Comparison of ENCODE assay signal across 18 mouse cellular contexts in the genomic region with DNA sequence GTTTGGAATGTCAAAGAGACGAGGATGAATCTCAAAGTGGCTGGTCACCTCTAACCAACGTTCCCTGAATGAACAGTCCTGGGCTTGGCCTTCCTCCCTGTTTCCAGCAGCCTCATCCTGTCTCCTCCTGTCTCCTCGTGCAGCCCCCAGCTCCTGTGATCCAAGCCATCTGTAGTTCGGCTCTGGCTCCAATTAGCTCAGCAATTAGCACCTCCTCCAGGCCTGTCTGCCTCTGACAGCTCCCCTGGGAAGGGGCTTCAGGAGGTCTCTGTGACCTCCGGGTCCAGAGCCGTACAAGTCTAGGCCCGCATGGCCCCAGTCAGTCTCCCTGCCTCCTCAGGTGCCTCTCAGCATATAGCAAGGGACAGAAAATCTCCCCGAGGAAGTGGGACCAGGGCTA. TPM values are rescaled to one million over a fixed set of nuclear protein-coding genes. Genes with fewer than 3 reads are reported as not detected.
A peak's percentile ranks its signal among the peaks of the same experiment; 100 is the strongest.
DNase-seq lines count a peak whose midpoint lies in the region; ATAC-seq lines count a peak whose summit lies in the region.
"Had no signal": no experiment of that assay in that cellular context is flagged by ENCODE, and none has a peak within 500 bp of the region (broad histone marks: within the 10 kb centered on the region; RNA-seq: fewer than 3 reads in every experiment).

No protein-coding gene starts in this region.

- 0 out of 2 replicates have a peak overlapping the region, but pooled peaks have one; percentile 4 for H3K27ac ChIP-seq in hindbrain, embryonic 12.5 days
- no peak overlapping the region for H3K27ac ChIP-seq in hindbrain, embryonic 16.5 days (ENCODE audit: low read depth, low read length)
- H3K27ac ChIP-seq in liver, embryonic 13.5 days = 0 out of 2 replicates have a peak overlapping the region, but pooled peaks have one; percentile 5
- H3K27ac ChIP-seq in liver, embryonic 12.5 days = no peak overlapping the region
- peak overlapping the region; percentile 5; the same call in 1 of the 2 replicates for H3K27ac ChIP-seq in embryonic facial prominence, embryonic 10.5 days (replicated peaks)
- 0 out of 2 replicates have a peak overlapping the region, but pooled peaks have one; percentile 3 for H3K27ac ChIP-seq in forebrain, embryonic 15.5 days (replicated peaks)
- H3K27ac ChIP-seq: heart, embryonic 15.5 days; stomach, embryonic 15.5 days had no signal

- H3K4me1 ChIP-seq in hindbrain, embryonic 12.5 days = peaks cover 34% of the 10 kb centered on the region
- peaks cover 5% of the 10 kb centered on the region; the same call in 1 of the 2 replicates for H3K4me1 ChIP-seq in hindbrain, embryonic 16.5 days (ENCODE audit: control insufficient read depth, insufficient read depth, low read depth, low read length)
- peaks cover 49% of the 10 kb centered on the region for H3K4me1 ChIP-seq in liver, embryonic 13.5 days (replicated peaks)
- peaks cover 63% of the 10 kb centered on the region for H3K4me1 ChIP-seq in liver, embryonic 12.5 days
- peaks cover 86% of the 10 kb centered on the region for H3K4me1 ChIP-seq in embryonic facial prominence, embryonic 10.5 days
- H3K4me1 ChIP-seq in forebrain, embryonic 15.5 days = peaks cover 14% of the 10 kb centered on the region

- peak; percentile 33; the same call in 1 of the 2 replicates for ATAC-seq in hindbrain, embryonic 12.5 days (ENCODE audit: low FRiP score)
- no peak for ATAC-seq in hindbrain, embryonic 16.5 days
- no peak for ATAC-seq in liver, embryonic 13.5 days (ENCODE audit: low read depth)
- ATAC-seq in liver, embryonic 12.5 days = no peak
- ATAC-seq in forebrain, embryonic 15.5 days (replicated peaks) = 0 out of 2 replicates have a peak, but pooled peaks have one; percentile 32
- ATAC-seq: CD4-positive, CD25-positive, alpha-beta regulatory T cell, adult 4 months; lung, postnatal 0 days had no signal

- no peak overlapping the region for H3K4me3 ChIP-seq in hindbrain, embryonic 12.5 days
- no peak overlapping the region for H3K4me3 ChIP-seq in hindbrain, embryonic 16.5 days (ENCODE audit: low read length)
- H3K4me3 ChIP-seq in liver, embryonic 13.5 days (replicated peaks) = no peak overlapping the region
- no peak overlapping the region for H3K4me3 ChIP-seq in liver, embryonic 12.5 days
- H3K4me3 ChIP-seq in embryonic facial prominence, embryonic 10.5 days = no peak overlapping the region; the same call in 1 of the 2 replicates
- no peak overlapping the region for H3K4me3 ChIP-seq in forebrain, embryonic 15.5 days
- H3K4me3 ChIP-seq: heart, embryonic 15.5 days; stomach, embryonic 15.5 days had no signal

- no peaks in the 10 kb centered on the region for H3K36me3 ChIP-seq in hindbrain, embryonic 12.5 days
- no peaks in the 10 kb centered on the region for H3K36me3 ChIP-seq in hindbrain, embryonic 16.5 days (ENCODE audit: control insufficient read depth, insufficient read depth, low read length)
- H3K36me3 ChIP-seq in liver, embryonic 13.5 days = no peaks in the 10 kb centered on the region
- H3K36me3 ChIP-seq in liver, embryonic 12.5 days = no peaks in the 10 kb centered on the region
- H3K36me3 ChIP-seq in embryonic facial prominence, embryonic 10.5 days (replicated peaks) = no peaks in the 10 kb centered on the region
- no peaks in the 10 kb centered on the region for H3K36me3 ChIP-seq in forebrain, embryonic 15.5 days
- H3K36me3 ChIP-seq: heart, embryonic 15.5 days; stomach, embryonic 15.5 days had no signal

- H3K4me2 ChIP-seq in hindbrain, embryonic 12.5 days (replicated peaks) = no peak overlapping the region
- H3K4me2 ChIP-seq in hindbrain, embryonic 16.5 days (ENCODE audit: low read length) = no peak overlapping the region
- no peak overlapping the region for H3K4me2 ChIP-seq in liver, embryonic 13.5 days
- no peak overlapping the region for H3K4me2 ChIP-seq in liver, embryonic 12.5 days
- no peak overlapping the region for H3K4me2 ChIP-seq in forebrain, embryonic 15.5 days (replicated peaks)
- H3K4me2 ChIP-seq: heart, embryonic 15.5 days; liver, embryonic 11.5 days; stomach, embryonic 15.5 days had no signal

- H3K27me3 ChIP-seq in hindbrain, embryonic 12.5 days = peaks cover 9% of the 10 kb centered on the region
- H3K27me3 ChIP-seq in hindbrain, embryonic 16.5 days (replicated peaks; ENCODE audit: control insufficient read depth, insufficient read depth, low read length) = no peaks in the 10 kb centered on the region
- peaks cover 57% of the 10 kb centered on the region for H3K27me3 ChIP-seq in liver, embryonic 13.5 days
- H3K27me3 ChIP-seq in liver, embryonic 12.5 days (replicated peaks) = peaks cover 81% of the 10 kb centered on the region
- H3K27me3 ChIP-seq in embryonic facial prominence, embryonic 10.5 days (replicated peaks; ENCODE audit: low read depth, poor library complexity, severe bottlenecking) = peaks cover 39% of the 10 kb centered on the region
- no peaks in the 10 kb centered on the region for H3K27me3 ChIP-seq in forebrain, embryonic 15.5 days
- H3K27me3 ChIP-seq: stomach, embryonic 15.5 days had no signal

- DNase-seq in liver, embryonic 13.5 days = no peak
- DNase-seq in embryonic facial prominence, embryonic 10.5 days (ENCODE audit: low spot score) = peak; percentile 62
- DNase-seq in spleen, adult 18-20 months = no peak
- DNase-seq in urinary bladder, postnatal 36 days (ENCODE audit: low spot score in 2 of 2) = no peak
- DNase-seq: adrenal gland, postnatal 36 days; cerebellum, adult 11 months; gastrocnemius, postnatal 14 days had no signal

- H3K9me3 ChIP-seq in hindbrain, embryonic 12.5 days (replicated peaks) = no peaks in the 10 kb centered on the region
- no peaks in the 10 kb centered on the region for H3K9me3 ChIP-seq in hindbrain, embryonic 16.5 days (ENCODE audit: control insufficient read depth, low read length)
- no peaks in the 10 kb centered on the region for H3K9me3 ChIP-seq in liver, embryonic 13.5 days (replicated peaks)
- H3K9me3 ChIP-seq in liver, embryonic 12.5 days (replicated peaks) = no peaks in the 10 kb centered on the region
- no peaks in the 10 kb centered on the region for H3K9me3 ChIP-seq in embryonic facial prominence, embryonic 10.5 days
- H3K9me3 ChIP-seq in forebrain, embryonic 15.5 days = no peaks in the 10 kb centered on the region
- H3K9me3 ChIP-seq: heart, embryonic 15.5 days; stomach, embryonic 15.5 days had no signal

- 40% methylated on average over 8 of the region's 8 CpGs for WGBS in hindbrain, embryonic 12.5 days
- 26% methylated on average over 8 of the region's 8 CpGs for WGBS in hindbrain, embryonic 16.5 days
- 46% methylated on average over 8 of the region's 8 CpGs for WGBS in liver, embryonic 13.5 days (ENCODE audit: insufficient replicate concordance)
- WGBS in liver, embryonic 12.5 days (ENCODE audit: insufficient replicate concordance) = 35% methylated on average over 8 of the region's 8 CpGs
- WGBS in embryonic facial prominence, embryonic 10.5 days = 11% methylated on average over 8 of the region's 8 CpGs
- WGBS in forebrain, embryonic 15.5 days = 21% methylated on average over 8 of the region's 8 CpGs

- H3K9ac ChIP-seq in hindbrain, embryonic 12.5 days = no peak overlapping the region
- no peak overlapping the region for H3K9ac ChIP-seq in hindbrain, embryonic 16.5 days (ENCODE audit: low read depth, low read length)
- H3K9ac ChIP-seq in liver, embryonic 13.5 days = no peak overlapping the region
- no peak overlapping the region for H3K9ac ChIP-seq in liver, embryonic 12.5 days
- no peak overlapping the region for H3K9ac ChIP-seq in forebrain, embryonic 15.5 days (replicated peaks)
- H3K9ac ChIP-seq: heart, embryonic 15.5 days; stomach, embryonic 15.5 days had no signal

RNA-seq across cellular contexts. Expression of a gene that starts 8.0 kb away (rescaled TPM):
- polyA plus RNA-seq in hindbrain, embryonic 12.5 days (2016; fragmentation: Nextera tagmentation; extraction: Ambion mirVana) = 8.1 TPM in 2 replicates
- 3.9 and 5.4 TPM in 2 replicates for polyA plus RNA-seq in hindbrain, embryonic 16.5 days (2015; fragmentation: Nextera tagmentation; extraction: Ambion mirVana)
- 14.6 and 14.9 TPM in 2 replicates for polyA plus RNA-seq in liver, embryonic 13.5 days (2015; fragmentation: Nextera tagmentation; extraction: Ambion mirVana)
- polyA plus RNA-seq in liver, embryonic 12.5 days (2016; fragmentation: Nextera tagmentation; extraction: Ambion mirVana) = 22.2 and 23.4 TPM in 2 replicates
- 15.6 and 16.8 TPM in 2 replicates for polyA plus RNA-seq in embryonic facial prominence, embryonic 10.5 days (2016; fragmentation: Nextera tagmentation; extraction: Ambion mirVana)
- 5.0 and 5.8 TPM in 2 replicates for polyA plus RNA-seq in forebrain, embryonic 15.5 days (2015; fragmentation: Nextera tagmentation; extraction: Ambion mirVana)

RNA-seq across cellular contexts. Expression of a gene that starts 34.0 kb away (rescaled TPM):
- not detected in 2 replicates for polyA plus RNA-seq in hindbrain, embryonic 12.5 days (2016; fragmentation: Nextera tagmentation; extraction: Ambion mirVana)
- 0.08 TPM in 1 of 2 replicates, not detected in the other for polyA plus RNA-seq in hindbrain, embryonic 16.5 days (2015; fragmentation: Nextera tagmentation; extraction: Ambion mirVana)
- not detected in 2 replicates for polyA plus RNA-seq in liver, embryonic 13.5 days (2015; fragmentation: Nextera tagmentation; extraction: Ambion mirVana)
- polyA plus RNA-seq in liver, embryonic 12.5 days (2016; fragmentation: Nextera tagmentation; extraction: Ambion mirVana) = not detected in 2 replicates
- polyA plus RNA-seq in embryonic facial prominence, embryonic 10.5 days (2016; fragmentation: Nextera tagmentation; extraction: Ambion mirVana) = 0.07 TPM in 1 of 2 replicates, not detected in the other
- polyA plus RNA-seq in forebrain, embryonic 15.5 days (2015; fragmentation: Nextera tagmentation; extraction: Ambion mirVana) = not detected in 2 replicates
- polyA plus RNA-seq: CD4-positive, CD25-positive, alpha-beta regulatory T cell, adult 4 months; cortical plate, adult 2 months; heart, embryonic 15.5 days; liver, embryonic 11.5 days; lung, postnatal 0 days; neural tube, embryonic 11.5 days had no signal

Comparison
In these comparisons a context has a peak if more than half of its experiments do, and no peak if none do; other contexts are left out.
1. ATAC-seq: peak in hindbrain, embryonic 12.5 days (single experiment) and forebrain, embryonic 15.5 days (single experiment); none in hindbrain, embryonic 16.5 days (single experiment), liver, embryonic 13.5 days (single experiment) and liver, embryonic 12.5 days (single experiment).
2. H3K27ac ChIP-seq: peak in hindbrain, embryonic 12.5 days (single experiment), liver, embryonic 13.5 days (single experiment), embryonic facial prominence, embryonic 10.5 days (single experiment) and forebrain, embryonic 15.5 days (single experiment); none in hindbrain, embryonic 16.5 days (single experiment) and liver, embryonic 12.5 days (single experiment).